Mouse (Mus musculus) ES-E14 (cell line): ENCODE measurements around the gene Ifi202b.
"Not testable (repeated sequence)": the region's sequence is repeated elsewhere in the genome, so short reads cannot be mapped to it uniquely, and the experiment has no call there.

Experiments
- CHD2 ChIP-seq: IDR thresholded peaks from 2 replicates; pipeline ENCODE4 v1.6.1; 2014; ENCODE audit warnings: mild to moderate bottlenecking, low read depth, low read length, inconsistent platforms
- MAFK ChIP-seq: IDR thresholded peaks from 2 replicates; pipeline ENCODE4 v1.6.1; 2014; ENCODE audit warnings: mild to moderate bottlenecking, low read depth, low read length, inconsistent platforms; ENCODE audit not compliant: insufficient read depth
- ZC3H11A ChIP-seq: IDR thresholded peaks from 2 replicates; pipeline ENCODE4 v1.6.1; 2012; ENCODE audit warnings: low read depth, mild to moderate bottlenecking, inconsistent platforms, low read length, borderline replicate concordance
- ZNF384 ChIP-seq: IDR thresholded peaks from 2 replicates; pipeline ENCODE4 v1.6.1; 2012; ENCODE audit warnings: low read depth, low read length, inconsistent platforms

DNA sequence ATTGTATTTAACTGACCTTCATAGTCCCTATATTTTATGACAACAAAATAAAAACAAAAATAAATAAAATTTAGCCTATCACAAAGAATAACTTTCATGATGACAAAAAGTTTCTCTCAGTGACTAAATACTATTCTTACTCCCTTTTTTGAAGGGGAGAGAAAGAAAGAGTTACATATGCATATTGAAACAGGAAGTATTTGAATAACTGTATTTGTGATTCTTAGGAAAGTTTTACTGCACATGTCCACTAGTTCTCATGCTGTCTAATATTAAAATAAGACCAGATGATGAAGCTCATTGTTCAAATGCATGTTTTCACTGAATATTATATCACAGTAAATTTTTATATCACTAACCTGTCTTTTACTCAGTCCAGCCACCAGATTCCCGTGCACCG, 41.0 kb downstream of the Ifi202b start:
- not testable (repeated sequence) for TF ChIP-seq MAFK, ZC3H11A, ZNF384, CHD2
